In the genomic region with DNA sequence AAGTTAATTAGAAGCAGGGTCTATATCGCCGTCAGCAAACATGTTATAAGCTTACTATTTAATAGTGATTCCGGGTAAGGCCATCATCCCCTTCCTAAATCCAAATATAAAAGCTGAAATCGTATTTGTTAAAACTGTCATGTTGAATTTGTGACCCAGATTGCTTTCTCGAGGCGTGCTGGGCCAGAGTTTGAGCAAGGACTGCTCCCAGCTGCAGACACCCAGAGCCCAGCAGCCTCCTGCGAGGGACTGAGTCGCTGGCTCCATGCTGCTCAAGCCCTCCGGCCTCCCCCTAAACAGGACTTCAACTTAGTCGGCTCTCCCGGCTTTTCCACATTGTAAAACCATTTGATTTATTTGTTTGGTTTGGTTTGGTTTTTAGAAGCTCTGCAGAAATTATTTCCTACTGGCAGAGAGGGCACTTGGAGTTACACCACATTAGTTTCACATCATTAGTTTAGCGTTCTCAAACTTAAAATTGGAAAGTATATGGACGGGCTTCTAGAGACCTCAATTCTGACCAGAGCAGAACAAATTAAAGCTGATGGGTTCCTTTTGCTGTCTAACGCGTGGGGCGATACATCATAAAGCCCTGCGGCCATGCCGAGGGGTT, we compare ENCODE assay signal across 8 mouse cellular contexts.
DNase-seq lines count a peak whose midpoint lies in the region; ATAC-seq lines count a peak whose summit lies in the region.

No protein-coding gene starts in this region.

- peaks cover 80% of the 10 kb centered on the region for H3K27me3 ChIP-seq in intestine, embryonic 14.5 days (replicated peaks; ENCODE audit: control insufficient read depth, insufficient read depth, low read length)
- peaks cover 37% of the 10 kb centered on the region for H3K27me3 ChIP-seq in intestine, embryonic 16.5 days (replicated peaks; ENCODE audit: control insufficient read depth, insufficient read depth, low read length)
- peaks cover 72% of the 10 kb centered on the region for H3K27me3 ChIP-seq in limb, embryonic 15.5 days
- 0 out of 2 replicates have a peak, but pooled peaks cover 3% of the 10 kb centered on the region for H3K27me3 ChIP-seq in stomach, embryonic 15.5 days (replicated peaks)

- H3K4me3 ChIP-seq in intestine, embryonic 14.5 days (ENCODE audit: low read depth, low read length): no peak overlapping the region
- H3K4me3 ChIP-seq in intestine, embryonic 16.5 days (ENCODE audit: low read length): no peak overlapping the region
- peak overlapping the region; percentile 36 for H3K4me3 ChIP-seq in limb, embryonic 15.5 days
- peak overlapping the region; percentile 30 for H3K4me3 ChIP-seq in stomach, embryonic 15.5 days (replicated peaks)

- H3K27ac ChIP-seq in intestine, embryonic 14.5 days (ENCODE audit: low read depth): no peak overlapping the region
- H3K27ac ChIP-seq in intestine, embryonic 16.5 days (ENCODE audit: low read length): no peak overlapping the region
- H3K27ac ChIP-seq in limb, embryonic 15.5 days: peak overlapping the region; percentile 33; the same call in 1 of the 2 replicates
- H3K27ac ChIP-seq in stomach, embryonic 15.5 days: peak overlapping the region; percentile 83

- H3K4me2 ChIP-seq in intestine, embryonic 14.5 days (ENCODE audit: low read length): peak overlapping the region; percentile 36
- no peak overlapping the region for H3K4me2 ChIP-seq in intestine, embryonic 16.5 days (ENCODE audit: low read depth, low read length)
- peak overlapping the region; percentile 62 for H3K4me2 ChIP-seq in limb, embryonic 15.5 days
- H3K4me2 ChIP-seq in stomach, embryonic 15.5 days: peak overlapping the region; percentile 58

- 31% methylated on average over 18 of the region's 18 CpGs for WGBS in intestine, embryonic 14.5 days
- WGBS in intestine, embryonic 16.5 days: 26% methylated on average over 18 of the region's 18 CpGs
- WGBS in limb, embryonic 15.5 days: 12% methylated on average over 18 of the region's 18 CpGs
- WGBS in stomach, embryonic 15.5 days: 21% methylated on average over 18 of the region's 18 CpGs

- H3K9ac ChIP-seq in intestine, embryonic 14.5 days (ENCODE audit: low read length): no peak overlapping the region
- no peak overlapping the region for H3K9ac ChIP-seq in intestine, embryonic 16.5 days (ENCODE audit: low read depth, low read length)
- no peak overlapping the region for H3K9ac ChIP-seq in limb, embryonic 15.5 days
- peak overlapping the region; percentile 22; the same call in 1 of the 2 replicates for H3K9ac ChIP-seq in stomach, embryonic 15.5 days

- no peaks in the 10 kb centered on the region for H3K9me3 ChIP-seq in intestine, embryonic 14.5 days (ENCODE audit: control insufficient read depth, low read length)
- no peaks in the 10 kb centered on the region for H3K9me3 ChIP-seq in intestine, embryonic 16.5 days (ENCODE audit: control insufficient read depth, low read length)
- H3K9me3 ChIP-seq in limb, embryonic 15.5 days: no peaks in the 10 kb centered on the region
- H3K9me3 ChIP-seq in stomach, embryonic 15.5 days: no peaks in the 10 kb centered on the region

- no peaks in the 10 kb centered on the region for H3K36me3 ChIP-seq in intestine, embryonic 14.5 days (ENCODE audit: control insufficient read depth, insufficient read depth, low read length)
- H3K36me3 ChIP-seq in intestine, embryonic 16.5 days (ENCODE audit: control insufficient read depth, insufficient read depth, low read length): no peaks in the 10 kb centered on the region
- H3K36me3 ChIP-seq in limb, embryonic 15.5 days: no peaks in the 10 kb centered on the region
- H3K36me3 ChIP-seq in stomach, embryonic 15.5 days: no peaks in the 10 kb centered on the region

- no peak for ATAC-seq in intestine, embryonic 14.5 days (replicated peaks; ENCODE audit: low FRiP score, low TSS enrichment, low read depth)
- ATAC-seq in intestine, embryonic 16.5 days: no peak
- ATAC-seq in limb, embryonic 15.5 days (ENCODE audit: insufficient number of reproducible peaks, low FRiP score, low TSS enrichment, low read depth): no peak
- no peak for ATAC-seq in stomach, embryonic 15.5 days (ENCODE audit: insufficient read depth, low FRiP score, low read depth)
- no peak for ATAC-seq in granulocyte monocyte progenitor cell, adult 5-6 weeks (replicated peaks; ENCODE audit: poor library complexity, severe bottlenecking)

- no peak for DNase-seq in intestine, embryonic 14.5 days (ENCODE audit: low spot score)
- DNase-seq in forelimb bud, embryonic 11.5 days (ENCODE audit: low read depth, low spot score): peak; percentile 68
- no peak for DNase-seq in testis, postnatal 14 days (ENCODE audit: low spot score)
- no peak for DNase-seq in right cerebral cortex, postnatal 14 days

- H3K4me1 ChIP-seq in intestine, embryonic 14.5 days (replicated peaks; ENCODE audit: control insufficient read depth, insufficient read depth, low read length): 0 out of 2 replicates have a peak, but pooled peaks cover 4% of the 10 kb centered on the region
- peaks cover 7% of the 10 kb centered on the region; the same call in 1 of the 2 replicates for H3K4me1 ChIP-seq in intestine, embryonic 16.5 days (ENCODE audit: control insufficient read depth, insufficient read depth, low read length)
- peaks cover 22% of the 10 kb centered on the region for H3K4me1 ChIP-seq in limb, embryonic 15.5 days
- peaks cover 15% of the 10 kb centered on the region for H3K4me1 ChIP-seq in stomach, embryonic 15.5 days

Comparison
In these comparisons a context has a peak if more than half of its experiments do, and no peak if none do; other contexts are left out.
1. H3K27ac ChIP-seq: peak in limb, embryonic 15.5 days (single experiment) and stomach, embryonic 15.5 days (single experiment); none in intestine, embryonic 14.5 days (single experiment) and intestine, embryonic 16.5 days (single experiment).
2. H3K4me3 ChIP-seq: peak in limb, embryonic 15.5 days (single experiment) and stomach, embryonic 15.5 days (single experiment); none in intestine, embryonic 14.5 days (single experiment) and intestine, embryonic 16.5 days (single experiment).